Mouse (Mus musculus) limb, embryonic 11.5 days (tissue): Measurements from ENCODE around the gene Gm11213. TPM values are rescaled to one million over a fixed set of nuclear protein-coding genes. Genes with fewer than 3 reads are reported as not detected.

Source experiments
- ATAC-seq: fragments of 200-750 bp; cut with Nextera tagmentation; 2 replicates; pipeline ENCODE4 v1.8.0; 2017; ENCODE audit warnings: low read depth; ENCODE audit not compliant: insufficient number of reproducible peaks, low FRiP score, low TSS enrichment
- DNase-seq: peaks from one replicate; pipeline ENCODE4 v3.0.0-alpha.2; 2015; ENCODE audit warnings: low spot score
- H3K27ac ChIP-seq: fragments of 300-500 bp; sonication (generic); replicated peaks from 2 replicates; pipeline ENCODE4 v1.5.1; 2014; ENCODE audit warnings: low read depth, mild to moderate bottlenecking, low read length
- H3K27me3 ChIP-seq: fragments of 300-500 bp; sonication (generic); 2 replicates; pipeline ENCODE4 v1.6.1; 2014; ENCODE audit warnings: mild to moderate bottlenecking, low read length, mixed read lengths; ENCODE audit not compliant: control insufficient read depth, insufficient read depth
- H3K36me3 ChIP-seq: fragments of 300-500 bp; sonication (generic); 2 replicates; pipeline ENCODE4 v1.6.1; 2014; ENCODE audit warnings: mild to moderate bottlenecking, low read length, moderate library complexity, mixed read lengths; ENCODE audit not compliant: control insufficient read depth, insufficient read depth
- H3K4me1 ChIP-seq: fragments of 300-500 bp; sonication (generic); 2 replicates; pipeline ENCODE4 v1.6.1; 2014; ENCODE audit warnings: low read length, mixed read lengths; ENCODE audit not compliant: control insufficient read depth, insufficient read depth
- H3K4me2 ChIP-seq: fragments of 300-500 bp; sonication (generic); 2 replicates; pipeline ENCODE4 v1.6.1; 2014; ENCODE audit warnings: low read depth, mild to moderate bottlenecking, moderate library complexity; ENCODE audit not compliant: severe bottlenecking
- H3K4me3 ChIP-seq: fragments of 300-500 bp; sonication (generic); 2 replicates; pipeline ENCODE4 v1.5.1; 2014; ENCODE audit warnings: low read depth, low read length
- H3K9ac ChIP-seq: fragments of 300-500 bp; sonication (generic); 2 replicates; pipeline ENCODE4 v1.6.1; 2014; ENCODE audit warnings: mild to moderate bottlenecking, low read length
- H3K9me3 ChIP-seq: fragments of 300-500 bp; sonication (generic); 2 replicates; pipeline ENCODE4 v1.6.1; 2016; ENCODE audit warnings: low read length; ENCODE audit not compliant: control insufficient read depth
- WGBS: fragments of 180-500 bp; shearing (Covaris S2); extraction: QIAGEN DNeasy Blood & Tissue Kit; methylation state at CpG from one replicate; pipeline ENCODE4 v1.1.7; 2014; 5-methylcytosine and 5-hydroxymethylcytosine counted together
- polyA plus RNA-seq: library from polyadenylated mRNA; unstranded; fragments of >200 nt; fragmentation: Nextera tagmentation; extraction: Ambion mirVana; gene quantifications from 2 replicates; pipeline ENCODE4 v1.2.1, GENCODE M21; 2014

The Gm11213 gene
- polyA plus RNA-seq, 1 experiment from 2014 or later = not detected

DNA sequence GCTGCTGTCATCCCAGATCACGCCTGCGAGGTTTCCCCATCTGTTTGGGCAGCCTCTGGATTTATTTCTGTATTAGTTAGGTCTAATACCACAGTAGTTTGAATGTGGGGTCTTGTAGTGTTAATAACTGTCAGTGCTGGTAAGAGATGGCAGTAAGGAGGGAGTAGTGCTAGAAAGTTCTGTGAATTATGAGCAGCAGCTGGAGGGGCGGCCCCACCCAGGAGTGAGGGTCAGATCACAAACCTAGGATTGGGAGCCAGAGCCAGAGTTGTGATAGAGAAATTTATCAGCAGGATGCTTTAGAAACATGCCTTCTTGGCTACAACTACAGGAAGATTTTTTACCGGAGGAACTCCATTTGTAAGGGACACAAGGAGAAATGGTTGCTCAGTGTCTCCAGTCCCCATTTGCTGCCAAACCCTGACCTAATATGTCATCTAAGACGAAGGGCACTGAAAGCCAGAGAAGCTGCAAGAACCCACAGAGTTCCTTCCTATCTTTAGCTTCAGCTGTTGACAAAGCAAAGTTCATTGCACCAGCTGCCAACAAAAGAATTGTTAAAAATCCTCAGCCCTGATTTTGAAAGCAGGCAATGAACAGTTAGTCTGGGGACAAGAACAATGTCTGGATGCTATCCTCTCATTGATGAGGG lies 10.5 kb downstream of the Gm11213 start:
- Histone ChIP-seq H3K36me3 (no peaks in the 10 kb centered on the region), H3K4me1 (no peaks in the 10 kb centered on the region), H3K4me2 (no peak overlapping the region), H3K9me3 (no peaks in the 10 kb centered on the region), H3K9ac (no peak overlapping the region), H3K27ac (no peak overlapping the region), H3K27me3 (no peaks in the 10 kb centered on the region), H3K4me3 (no peak overlapping the region)
- ATAC-seq (no peak), DNase-seq (no peak)
- WGBS = 78% methylated on average over 5 of the region's 5 CpGs

DNA sequence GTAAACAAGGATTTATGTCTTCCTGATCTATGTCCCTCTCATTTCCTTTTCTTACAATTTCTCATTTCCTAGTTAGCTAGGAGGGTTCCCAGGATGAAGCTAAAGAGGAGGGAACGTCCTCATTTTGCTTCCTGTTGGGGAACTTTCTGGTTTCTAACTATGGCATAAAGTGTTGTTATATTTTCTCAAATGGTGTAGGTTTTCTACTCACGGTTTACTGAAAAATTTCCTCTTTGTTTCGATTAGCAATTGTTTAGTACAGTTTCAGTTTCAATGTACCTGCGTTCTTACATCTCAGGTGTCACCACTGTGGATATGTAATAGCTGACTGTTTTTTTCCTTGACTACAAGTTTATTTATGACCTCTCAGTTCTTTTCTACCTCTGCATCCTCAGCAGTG lies 14.5 kb downstream of the Gm11213 start:
- 89% methylated on average over 4 of the region's 4 CpGs for WGBS
- Histone ChIP-seq H3K9me3 (no peaks in the 10 kb centered on the region), H3K4me2 (no peak overlapping the region), H3K4me1 (no peaks in the 10 kb centered on the region), H3K36me3 (no peaks in the 10 kb centered on the region; the same call in 1 of the 2 replicates), H3K27ac (no peak overlapping the region), H3K4me3 (no peak overlapping the region), H3K9ac (no peak overlapping the region), H3K27me3 (no peaks in the 10 kb centered on the region)
- ATAC-seq (no peak), DNase-seq (no peak)

GRCm38 (mm10) chr4:63589987-63590386 lies 15.1 kb downstream of the Gm11213 start:
- Histone ChIP-seq H3K36me3 (no peaks in the 10 kb centered on the region; the same call in 1 of the 2 replicates), H3K9ac (no peak overlapping the region), H3K4me2 (no peak overlapping the region), H3K9me3 (no peaks in the 10 kb centered on the region), H3K4me3 (no peak overlapping the region), H3K27ac (no peak overlapping the region), H3K4me1 (no peaks in the 10 kb centered on the region), H3K27me3 (no peaks in the 10 kb centered on the region)
- no peak for ATAC-seq
- DNase-seq = no peak
- WGBS = 88% methylated on average over 7 of the region's 7 CpGs

GRCm38 (mm10) chr4:63586240-63586639 lies 18.8 kb downstream of the Gm11213 start:
- no peaks in the 10 kb centered on the region; the same call in 1 of the 2 replicates for H3K36me3 ChIP-seq
- H3K4me1 ChIP-seq = peaks cover 13% of the 10 kb centered on the region
- no peaks in the 10 kb centered on the region for H3K27me3 ChIP-seq
- H3K9me3 ChIP-seq = no peaks in the 10 kb centered on the region
- H3K27ac ChIP-seq = no peak overlapping the region
- ATAC-seq (no peak), DNase-seq (no peak)
- no peak overlapping the region for H3K4me3 ChIP-seq
- no peak overlapping the region for H3K9ac ChIP-seq
- WGBS = 84% methylated on average over 2 of the region's 2 CpGs
- H3K4me2 ChIP-seq = no peak overlapping the region

DNA sequence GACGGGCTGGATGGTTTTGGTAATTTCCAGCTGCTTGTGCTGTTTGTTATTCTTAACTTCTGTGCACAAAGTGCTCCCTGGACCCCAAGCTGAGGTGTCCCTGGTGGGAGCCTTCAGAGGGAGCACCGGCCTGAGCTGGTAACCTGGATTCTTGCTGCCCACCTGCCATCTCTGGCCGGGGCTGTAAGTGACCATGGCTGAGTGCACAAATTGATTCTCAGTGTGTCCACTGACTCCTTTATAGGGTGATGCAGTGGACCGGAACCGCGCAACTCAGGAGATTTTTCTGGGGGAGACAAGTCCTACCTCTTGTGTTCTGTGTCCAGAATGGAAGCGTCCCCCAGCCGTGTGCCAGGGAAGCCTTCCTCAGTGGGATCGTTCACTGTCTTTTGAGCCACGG lies 19.8 kb downstream of the Gm11213 start:
- Histone ChIP-seq H3K4me3 (no peak overlapping the region), H3K27me3 (no peaks in the 10 kb centered on the region), H3K27ac (no peak overlapping the region), H3K36me3 (no peaks in the 10 kb centered on the region; the same call in 1 of the 2 replicates), H3K4me1 (peaks cover 15% of the 10 kb centered on the region), H3K9me3 (no peaks in the 10 kb centered on the region), H3K4me2 (no peak overlapping the region), H3K9ac (no peak overlapping the region)
- DNase-seq (no peak), ATAC-seq (no peak)
- 92% methylated on average over 10 of the region's 10 CpGs for WGBS

- no peak overlapping the region for H3K4me2 ChIP-seq
- 5% methylated on average over 5 of the region's 5 CpGs for WGBS
- ATAC-seq = peak; percentile 81
These were observed 22.5 kb downstream of the Gm11213 start for GRCm38 (mm10) chr4:63582580-63582979.

GRCm38 (mm10) chr4:63580078-63580477 lies 25.0 kb downstream of the Gm11213 start:
- Histone ChIP-seq H3K4me3 (no peak overlapping the region), H3K27ac (peak overlapping the region; percentile 52; the same call in 1 of the 2 replicates), H3K4me1 (peaks cover 20% of the 10 kb centered on the region), H3K9ac (no peak overlapping the region), H3K9me3 (peaks cover 4% of the 10 kb centered on the region; the same call in 1 of the 2 replicates), H3K36me3 (peaks cover 4% of the 10 kb centered on the region; the same call in 1 of the 2 replicates), H3K4me2 (no peak overlapping the region), H3K27me3 (no peaks in the 10 kb centered on the region)
- ATAC-seq (no peak; the same call in 1 of the 2 replicates), DNase-seq (peak; percentile 43)
- 56% methylated on average over 6 of the region's 6 CpGs for WGBS

More at GRCm38 (mm10) chr4:63582580-63582979, 22.5 kb downstream of the Gm11213 start:
- Histone ChIP-seq H3K9ac (no peak overlapping the region), H3K4me1 (peaks cover 20% of the 10 kb centered on the region), H3K9me3 (peaks cover under 1% of the 10 kb centered on the region; the same call in 1 of the 2 replicates), H3K36me3 (peaks cover 4% of the 10 kb centered on the region; the same call in 1 of the 2 replicates), H3K27me3 (no peaks in the 10 kb centered on the region), H3K4me3 (no peak overlapping the region), H3K27ac (peak overlapping the region; percentile 84)
- peak; percentile 84 for DNase-seq

DNA sequence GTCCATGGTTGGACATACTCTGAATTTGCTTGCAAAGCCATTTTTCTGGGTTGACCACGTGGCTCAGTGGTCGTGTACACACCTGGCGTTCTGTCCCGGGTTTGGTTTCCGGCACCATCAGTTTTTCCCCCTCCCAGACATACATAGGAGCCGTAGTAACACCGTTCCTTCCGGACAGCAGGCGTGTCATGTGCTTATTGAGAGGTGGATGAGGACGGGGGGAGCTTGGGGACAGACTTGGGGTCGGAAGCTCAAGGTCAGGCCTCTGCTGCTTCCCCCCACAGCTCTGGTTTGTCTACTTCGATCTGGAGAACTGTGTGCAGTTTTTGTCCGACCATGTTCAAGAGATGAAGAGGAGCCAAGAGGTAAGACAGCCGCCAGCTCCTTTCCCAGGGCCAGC lies 25.4 kb downstream of the Gm11213 start:
- Histone ChIP-seq H3K9ac (no peak overlapping the region), H3K9me3 (peaks cover 4% of the 10 kb centered on the region; the same call in 1 of the 2 replicates), H3K27me3 (no peaks in the 10 kb centered on the region), H3K4me2 (no peak overlapping the region), H3K27ac (peak overlapping the region; percentile 52; the same call in 1 of the 2 replicates), H3K4me1 (peaks cover 20% of the 10 kb centered on the region), H3K36me3 (peaks cover 4% of the 10 kb centered on the region; the same call in 1 of the 2 replicates), H3K4me3 (no peak overlapping the region)
- ATAC-seq (no peak), DNase-seq (no peak)
- WGBS = 93% methylated on average over 14 of the region's 14 CpGs
